Mouse (Mus musculus): Measurements from ENCODE around the gene Myh9.
"Not testable (repeated sequence)": the region's sequence is repeated elsewhere in the genome, so short reads cannot be mapped to it uniquely, and the experiment has no call there.

Gene Myh9

GRCm38 (mm10) chr15:77748414-77748813 lies 93.6 kb downstream of the Myh9 start:
- DNase-seq = no peak

DNA sequence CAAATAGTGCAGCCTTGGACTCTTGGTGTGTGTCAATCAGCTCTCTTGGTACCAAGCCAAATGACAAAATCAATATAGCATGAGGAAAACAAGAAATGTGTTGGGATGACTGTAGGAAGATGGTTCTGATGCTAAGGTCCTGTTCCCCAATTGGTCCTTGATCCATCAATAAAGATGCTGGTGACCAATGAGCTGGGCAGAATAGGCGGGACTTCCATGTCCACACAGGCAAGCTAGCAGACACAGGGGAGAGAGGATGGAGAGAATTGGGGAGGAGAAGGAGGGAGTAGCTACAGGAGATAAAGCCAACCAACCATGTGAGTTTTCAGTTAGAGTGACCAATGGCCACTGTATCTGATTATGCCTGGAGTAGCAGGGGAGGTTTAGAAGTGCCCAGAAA lies 95.6 kb downstream of the Myh9 start:
- DNase-seq = no peak

- no peak for DNase-seq
These were observed 96.9 kb downstream of the Myh9 start for GRCm38 (mm10) chr15:77745081-77745480.

- DNase-seq = no peak
These were observed 97.3 kb downstream of the Myh9 start for GRCm38 (mm10) chr15:77744632-77745031.

DNA sequence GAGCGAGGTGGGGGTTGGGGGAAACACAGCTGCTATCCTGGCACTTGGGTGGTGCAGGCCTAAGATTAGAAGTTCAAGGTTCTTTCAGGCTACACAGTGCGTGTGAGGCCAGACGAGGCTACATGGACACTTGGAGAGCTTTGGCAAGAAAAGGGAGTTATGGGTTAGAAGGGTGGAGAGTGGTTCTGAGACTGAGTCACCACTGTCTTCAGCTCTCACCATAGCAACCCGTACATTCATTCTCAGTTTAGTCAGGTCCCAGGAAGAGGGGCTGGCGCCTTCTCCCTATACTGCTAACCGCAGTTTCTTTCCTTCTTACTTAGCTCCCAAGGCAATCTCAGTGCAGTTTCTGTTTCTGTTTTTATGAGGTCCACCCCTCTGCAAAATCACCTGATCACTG lies 100.4 kb downstream of the Myh9 start:
- not testable (repeated sequence) for DNase-seq

DNA sequence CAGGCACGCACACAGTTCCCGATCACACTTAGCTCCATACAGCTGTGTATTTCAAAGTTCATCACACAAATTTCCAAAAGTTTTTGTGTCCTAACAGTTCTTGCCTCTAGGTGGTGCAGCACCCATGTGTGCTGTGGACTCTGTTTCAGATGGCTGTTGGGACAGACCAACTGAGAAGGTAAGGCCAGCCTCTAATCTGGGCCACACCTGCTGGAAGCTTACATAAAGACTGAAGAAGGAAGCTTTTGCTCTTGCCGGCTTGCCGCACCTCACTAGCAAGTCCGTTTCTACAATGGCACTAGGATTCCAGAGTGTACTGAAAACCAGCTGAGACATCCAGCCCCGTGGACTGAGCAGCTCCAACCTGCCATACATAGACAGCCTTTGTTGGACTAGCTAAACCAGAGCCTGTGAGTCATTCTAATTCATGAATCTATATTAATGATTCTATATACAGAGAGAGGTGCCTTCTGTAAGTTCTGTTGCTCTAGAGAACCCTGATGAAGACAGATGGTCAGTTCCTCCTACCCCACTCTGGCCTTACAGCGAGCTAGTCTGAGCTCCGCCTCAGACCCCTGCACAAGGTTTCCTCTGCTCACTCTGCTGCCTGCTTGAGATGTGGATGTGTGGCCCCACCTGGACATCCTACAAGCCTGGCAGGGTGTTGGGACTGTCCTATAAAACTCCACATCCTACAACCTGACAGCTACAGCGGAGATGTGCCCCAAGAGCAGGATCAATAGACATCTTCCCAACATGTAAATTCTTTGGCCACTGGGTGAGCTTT lies 101.3 kb downstream of the Myh9 start:
- no peak for DNase-seq

DNA sequence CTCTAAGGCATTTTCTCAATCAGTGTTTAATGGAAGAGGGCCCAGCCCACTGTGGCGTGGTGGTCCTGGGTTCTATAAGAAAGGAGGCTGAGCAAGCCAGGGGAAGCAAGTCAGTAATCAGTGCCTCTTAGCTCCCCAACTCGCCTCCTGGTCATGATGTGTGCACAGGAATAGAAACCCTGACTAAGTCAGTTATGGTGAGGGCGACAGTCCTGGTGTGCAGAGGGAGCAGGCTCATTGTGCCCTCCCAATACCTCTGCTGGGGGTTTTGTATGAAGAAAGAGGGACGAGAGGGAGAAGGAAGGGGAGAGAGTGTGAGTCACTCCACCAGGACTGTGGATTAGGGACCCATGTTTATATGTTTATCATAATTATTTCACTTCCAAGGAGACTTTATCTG lies 108.1 kb downstream of the Myh9 start:
- not testable (repeated sequence) for DNase-seq

- not testable (repeated sequence) for DNase-seq
These were observed 108.6 kb downstream of the Myh9 start for GRCm38 (mm10) chr15:77733380-77733779.

GRCm38 (mm10) chr15:77732851-77733250 lies 109.1 kb downstream of the Myh9 start:
- DNase-seq = not testable (repeated sequence)

DNA sequence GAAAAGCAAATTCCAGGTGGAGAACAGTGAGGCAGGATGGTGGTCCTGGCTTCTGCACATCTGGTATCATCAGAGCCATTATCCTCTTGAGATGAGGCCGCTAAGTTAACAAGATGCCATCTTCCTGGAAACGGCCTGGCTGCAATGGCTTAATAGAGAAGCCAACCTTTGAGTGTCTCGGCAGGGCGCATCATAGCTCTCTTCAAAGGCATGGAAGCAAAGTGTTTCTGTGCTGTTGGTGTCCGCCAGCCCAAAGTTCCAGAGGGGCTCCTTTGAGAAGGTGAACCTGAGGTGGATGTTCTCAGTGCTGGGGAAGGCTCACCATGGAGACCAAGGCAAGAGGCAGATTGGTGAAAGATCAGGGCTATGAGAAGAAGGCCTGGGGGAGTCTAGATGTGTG lies 110.4 kb downstream of the Myh9 start:
- DNase-seq = no peak

DNA sequence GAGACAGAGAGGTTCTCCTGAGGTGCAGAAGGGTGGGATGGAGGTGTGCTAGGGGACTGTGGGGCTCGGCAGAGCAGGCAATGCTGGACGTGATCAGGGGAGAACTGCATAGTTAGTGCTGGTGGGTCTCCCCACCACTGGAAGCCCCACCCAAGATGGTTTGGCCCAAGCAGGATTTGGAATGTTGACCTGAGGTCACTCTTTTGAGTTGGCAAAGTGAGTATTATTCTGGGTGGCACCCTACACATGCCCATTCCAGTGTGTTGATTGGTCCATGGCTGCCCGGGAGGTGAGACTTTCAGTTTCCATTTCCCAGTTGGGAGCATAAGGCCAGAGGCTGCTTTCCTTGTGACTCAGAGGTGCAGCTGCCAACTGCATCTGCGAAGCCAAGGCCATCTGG lies 113.2 kb downstream of the Myh9 start, which contains the start of gene Apol9b:
Gene Apol9b, plus strand, starts transcription at position 301 of the 400 bp plus-strand sequence.
- not testable (repeated sequence) for DNase-seq

- DNase-seq = not testable (repeated sequence)
These were observed 114.2 kb downstream of the Myh9 start for GRCm38 (mm10) chr15:77727745-77728144.

- DNase-seq = not testable (repeated sequence)
These were observed 114.8 kb downstream of the Myh9 start for GRCm38 (mm10) chr15:77727139-77727538.

- not testable (repeated sequence) for DNase-seq
These were observed 116.5 kb downstream of the Myh9 start for GRCm38 (mm10) chr15:77725393-77726020.

- DNase-seq = not testable (repeated sequence)
These were observed 117.6 kb downstream of the Myh9 start for GRCm38 (mm10) chr15:77724208-77724911.

GRCm38 (mm10) chr15:77721509-77721908 lies 120.5 kb downstream of the Myh9 start:
- DNase-seq = not testable (repeated sequence)

DNA sequence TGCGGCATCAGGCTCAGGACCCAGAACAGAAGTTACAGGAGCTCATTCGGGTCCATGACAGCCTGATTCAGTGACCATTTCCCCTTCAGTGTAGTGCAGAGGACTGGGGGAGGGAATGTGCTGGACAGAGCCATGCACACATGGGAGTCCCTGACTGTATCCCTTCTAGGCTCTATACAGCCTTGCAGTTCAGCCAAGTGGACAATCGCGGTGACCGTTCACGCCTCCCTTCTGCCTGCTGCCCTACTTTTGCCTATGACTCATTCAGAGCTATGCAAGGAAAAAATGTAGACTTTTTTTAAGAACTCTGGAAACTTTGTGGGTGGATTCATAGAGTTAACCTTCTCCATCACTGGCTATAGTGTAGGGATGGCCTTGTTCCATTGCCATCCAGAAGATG lies 123.7 kb downstream of the Myh9 start:
- DNase-seq = not testable (repeated sequence)

All from right cerebral cortex, adult 18-20 months (tissue).